ENCODE assay signal across 8 mouse cellular contexts in the genomic region with DNA sequence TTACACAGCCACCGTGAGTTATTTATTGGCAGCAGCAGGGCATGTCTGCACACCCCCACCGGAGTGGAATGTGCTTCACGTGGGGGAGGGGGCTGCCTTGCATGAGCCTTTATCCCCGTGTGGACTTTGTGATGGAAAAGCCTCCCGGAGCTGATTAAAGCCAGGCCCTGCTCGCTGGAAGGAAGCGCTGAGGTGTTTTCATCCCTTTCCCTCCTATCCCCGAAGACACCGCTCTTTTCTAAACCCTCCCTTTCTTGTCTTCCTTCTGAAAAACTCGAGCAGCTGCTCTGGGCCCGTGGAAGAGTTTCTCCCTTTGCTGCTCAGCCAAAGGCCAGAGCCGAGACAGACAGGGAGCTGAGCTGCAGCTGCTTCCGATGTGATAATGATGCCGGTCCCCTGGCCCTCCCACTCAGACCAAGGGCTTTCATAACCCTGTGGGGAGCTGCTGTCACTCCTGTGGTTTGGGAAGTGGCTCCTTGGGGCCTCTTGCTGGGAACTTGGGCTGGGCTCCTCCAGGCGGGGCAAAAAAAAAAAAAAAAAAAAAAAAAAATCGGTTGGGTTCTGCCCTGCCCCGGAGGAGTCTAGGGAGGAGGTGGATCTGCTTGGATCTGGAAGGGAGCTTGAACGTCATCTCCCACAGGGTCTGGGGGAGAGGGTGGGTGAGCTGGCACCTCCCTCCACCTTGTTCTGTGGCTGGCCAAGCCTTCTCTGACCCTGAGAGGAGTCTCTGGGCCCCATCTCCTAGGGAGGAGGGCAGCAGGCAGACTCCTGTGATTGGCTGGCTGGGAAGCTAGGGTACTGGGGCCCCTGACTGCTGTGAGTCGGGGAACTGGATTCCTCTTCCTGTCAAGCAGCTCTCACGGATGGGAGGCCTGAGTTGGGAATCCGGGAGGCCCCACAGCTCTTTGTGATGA. TPM values are rescaled to one million over a fixed set of nuclear protein-coding genes. Genes with fewer than 3 reads are reported as not detected.
DNase-seq lines count a peak whose midpoint lies in the region; ATAC-seq and TF ChIP-seq lines count a peak whose summit lies in the region.

No protein-coding gene starts in this region.

- ATAC-seq in liver, embryonic 16.5 days (ENCODE audit: low read depth): peak; percentile 72
- peak; percentile 39 for ATAC-seq in neural tube, embryonic 11.5 days (ENCODE audit: insufficient read depth, low FRiP score, low TSS enrichment)

- H3K27me3 ChIP-seq in MEL (ENCODE audit: control insufficient read depth in 1 of 2, insufficient read depth in 2 of 2, low read length in 2 of 2): no peaks in the 10 kb centered on the region
- H3K27me3 ChIP-seq in liver, embryonic 16.5 days (ENCODE audit: control insufficient read depth, insufficient read depth, low read depth, low read length): no peaks in the 10 kb centered on the region
- no peaks in the 10 kb centered on the region for H3K27me3 ChIP-seq in neural tube, embryonic 11.5 days (ENCODE audit: control insufficient read depth, insufficient read depth, low read length)

- peaks cover 0 to 63% of the 10 kb centered on the region in 2 experiments; a peak in 2 of 4 replicates for H3K36me3 ChIP-seq in MEL (ENCODE audit: control insufficient read depth in 1 of 2, insufficient read depth in 2 of 2, low read length in 2 of 2)
- peaks cover 37% of the 10 kb centered on the region for H3K36me3 ChIP-seq in liver, embryonic 16.5 days (ENCODE audit: control insufficient read depth, insufficient read depth)
- H3K36me3 ChIP-seq in neural tube, embryonic 11.5 days (ENCODE audit: control insufficient read depth, insufficient read depth, low read length): 0 out of 2 replicates have a peak, but pooled peaks cover 2% of the 10 kb centered on the region

- H3K27ac ChIP-seq in MEL (ENCODE audit: control insufficient read depth, low read depth, low read length): peak overlapping the region; percentile 98
- H3K27ac ChIP-seq in gastrocnemius, adult 2 months: peak overlapping the region; percentile 88
- peak overlapping the region; percentile 95 for H3K27ac ChIP-seq in liver, embryonic 16.5 days (ENCODE audit: low read length)
- peak overlapping the region; percentile 88 for H3K27ac ChIP-seq in neural tube, embryonic 11.5 days (ENCODE audit: low read depth, low read length)

- TF ChIP-seq EP300 in MEL (IDR thresholded peaks at IDR 0.05; ENCODE audit: low read depth in 1 of 2, low read length in 2 of 2): peak; percentile 71 to 87

- intact Hi-C loops in gastrocnemius, adult 2 months (cut with DNase I): no loop called here

- H3K4me3 ChIP-seq in MEL (ENCODE audit: control insufficient read depth in 1 of 2, insufficient read depth in 1 of 2, low read depth in 2 of 2, low read length in 2 of 2): peak overlapping the region; percentile 86 to 96
- peak overlapping the region; percentile 88 for H3K4me3 ChIP-seq in gastrocnemius, adult 2 months
- peak overlapping the region; percentile 69 for H3K4me3 ChIP-seq in liver, embryonic 16.5 days (ENCODE audit: low read depth, low read length)
- peak overlapping the region; percentile 78 for H3K4me3 ChIP-seq in neural tube, embryonic 11.5 days (ENCODE audit: low read depth, low read length)

- H3K4me1 ChIP-seq in MEL (ENCODE audit: control insufficient read depth in 1 of 2, insufficient read depth in 2 of 2, low read length in 2 of 2): peaks cover 24 to 73% of the 10 kb centered on the region in 2 experiments
- H3K4me1 ChIP-seq in liver, embryonic 16.5 days (ENCODE audit: control insufficient read depth, low read depth, low read length): peaks cover 72% of the 10 kb centered on the region
- peaks cover 25% of the 10 kb centered on the region for H3K4me1 ChIP-seq in neural tube, embryonic 11.5 days (ENCODE audit: control insufficient read depth, insufficient read depth, low read length)

- peaks cover 28% of the 10 kb centered on the region for H3K79me2 ChIP-seq in MEL (ENCODE audit: control insufficient read depth, insufficient read depth, low read length, poor library complexity)

- TF ChIP-seq POLR2A in MEL (IDR thresholded peaks at IDR 0.05; ENCODE audit: control insufficient read depth in 1 of 2, insufficient read depth in 1 of 2, low read depth in 1 of 2, low read length in 2 of 2, poor library complexity in 1 of 2): peak; percentile 24 to 50; a peak in 1 of 4 replicates
- no peak for TF ChIP-seq POLR2A in brain, embryonic 14.5 days (IDR thresholded peaks at IDR 0.05; ENCODE audit: borderline replicate concordance, extremely low read depth, insufficient read depth, insufficient read length, poor library complexity, severe bottlenecking)

- TF ChIP-seq CTCF in MEL (IDR thresholded peaks at IDR 0.05 in 2 of 3, conservative IDR thresholded peaks at IDR 0.05 in 1 of 3; ENCODE audit: control insufficient read depth in 1 of 3, insufficient read depth in 1 of 3, low read depth in 2 of 3, low read length in 3 of 3, poor library complexity in 1 of 3, severe bottlenecking in 1 of 3): no peak
- TF ChIP-seq CTCF in brain, embryonic 14.5 days (IDR thresholded peaks at IDR 0.05; ENCODE audit: borderline replicate concordance, extremely low read depth, insufficient read depth, insufficient read length): no peak
- TF ChIP-seq CTCF in gastrocnemius, adult 2 months (IDR thresholded peaks at IDR 0.05): no peak

- peak; percentile 94 for DNase-seq in MEL (ENCODE audit: low read depth, low spot score)
- peak; percentile 83 for DNase-seq in brain, embryonic 14.5 days (ENCODE audit: low read depth)
- peak; percentile 60 for DNase-seq in gastrocnemius, adult 2 months
- DNase-seq in induced T-regulatory cell, adult 2 months (ENCODE audit: low read depth): peak; percentile 64
- peak; percentile 80 for DNase-seq in neural tube, embryonic 11.5 days (ENCODE audit: low spot score)
- DNase-seq in thymus, postnatal 4 days: peak; percentile 75
- no peak for DNase-seq in layer of hippocampus, postnatal 14 days (ENCODE audit: low spot score in 2 of 2)

- 3% methylated on average over 21 of the region's 21 CpGs for WGBS in liver, embryonic 16.5 days (ENCODE audit: insufficient replicate concordance)
- WGBS in neural tube, embryonic 11.5 days: 1% methylated on average over 20 of the region's 21 CpGs

- H3K9me3 ChIP-seq in MEL (replicated peaks; ENCODE audit: insufficient read depth, low read length): no peaks in the 10 kb centered on the region
- no peaks in the 10 kb centered on the region for H3K9me3 ChIP-seq in liver, embryonic 16.5 days (replicated peaks; ENCODE audit: control insufficient read depth, low read length)
- no peaks in the 10 kb centered on the region for H3K9me3 ChIP-seq in neural tube, embryonic 11.5 days (ENCODE audit: control insufficient read depth, low read length)

- H3K4me2 ChIP-seq in liver, embryonic 16.5 days (ENCODE audit: low read depth, low read length): peak overlapping the region; percentile 72
- peak overlapping the region; percentile 90 for H3K4me2 ChIP-seq in neural tube, embryonic 11.5 days (ENCODE audit: low read depth)

- H3K9ac ChIP-seq in MEL (ENCODE audit: control insufficient read depth, low read depth, low read length, poor library complexity, severe bottlenecking): peak overlapping the region; percentile 92
- H3K9ac ChIP-seq in liver, embryonic 16.5 days (ENCODE audit: low read depth, low read length): peak overlapping the region; percentile 78
- peak overlapping the region; percentile 61 for H3K9ac ChIP-seq in neural tube, embryonic 11.5 days (ENCODE audit: low read length)

- TF ChIP-seq RAD21 in MEL (IDR thresholded peaks at IDR 0.05; ENCODE audit: low read depth, low read length): no peak

TF ChIP-seq in MEL, 35 proteins besides CTCF, POLR2A, EP300 and RAD21 (continues in another document):
- TF ChIP-seq HCFC1 (IDR thresholded peaks at IDR 0.05; ENCODE audit: low read depth, low read length): peak; percentile 37; the same call in 1 of the 2 replicates

RNA-seq across cellular contexts. Expression of gene Bysl, which starts 15.8 kb away (rescaled TPM):
- total RNA-seq in MEL (2012; rRNA removed): 60.2 and 69.3 TPM in 2 replicates
- 10 to 100 TPM in 1 of 2 experiments, not detected in 1; 85.4 TPM for polyA plus RNA-seq in MEL (2012; ENCODE audit: insufficient read depth in 1 of 2, insufficient read length in 2 of 2, low read depth in 1 of 2, low replicate concordance in 2 of 2, missing spikeins in 1 of 2)
- polyA plus RNA-seq in brain, embryonic 14.5 days (2012; rRNA removed): 27.1 and 31.1 TPM in 2 replicates
- total RNA-seq in gastrocnemius, adult 2 months (2021): 10 to 100 TPM; 14.2 to 16.0 TPM
- polyA plus RNA-seq in liver, embryonic 16.5 days (2015; fragmentation: Nextera tagmentation; extraction: Ambion mirVana): 12.5 and 12.7 TPM in 2 replicates
- polyA plus RNA-seq in neural tube, embryonic 11.5 days (2014; fragmentation: Nextera tagmentation; extraction: Ambion mirVana): 36.9 and 37.9 TPM in 2 replicates
- total RNA-seq in layer of hippocampus, postnatal 14 days (2021): 10 to 100 TPM; 17.7 to 21.0 TPM

RNA-seq across cellular contexts. Expression of gene Med20, which starts 15.9 kb away (rescaled TPM):
- 45.9 and 62.6 TPM in 2 replicates for total RNA-seq in MEL (2012; rRNA removed)
- 10 to 100 TPM in 1 of 2 experiments, not detected in 1; 45.7 TPM for polyA plus RNA-seq in MEL (2012; ENCODE audit: insufficient read depth in 1 of 2, insufficient read length in 2 of 2, low read depth in 1 of 2, low replicate concordance in 2 of 2, missing spikeins in 1 of 2)
- polyA plus RNA-seq in brain, embryonic 14.5 days (2012; rRNA removed): 43.1 and 59.0 TPM in 2 replicates
- 10 to 100 TPM; 17.9 to 18.3 TPM for total RNA-seq in gastrocnemius, adult 2 months (2021)
- polyA plus RNA-seq in liver, embryonic 16.5 days (2015; fragmentation: Nextera tagmentation; extraction: Ambion mirVana): 22.3 and 22.4 TPM in 2 replicates
- 43.3 and 47.5 TPM in 2 replicates for polyA plus RNA-seq in neural tube, embryonic 11.5 days (2014; fragmentation: Nextera tagmentation; extraction: Ambion mirVana)
- total RNA-seq in layer of hippocampus, postnatal 14 days (2021): 10 to 100 TPM; 26.3 to 32.3 TPM

RNA-seq across cellular contexts. Expression of gene Gm20517, which starts 15.9 kb away (rescaled TPM):
- total RNA-seq in MEL (2012; rRNA removed): 1.1 and 2.9 TPM in 2 replicates
- polyA plus RNA-seq in MEL (2012; ENCODE audit: insufficient read depth in 1 of 2, insufficient read length in 2 of 2, low read depth in 1 of 2, low replicate concordance in 2 of 2, missing spikeins in 1 of 2): 1 to 10 TPM in 1 of 2 experiments, not detected in 1; 1.9 TPM
- polyA plus RNA-seq in brain, embryonic 14.5 days (2012; rRNA removed): 1.7 and 2.6 TPM in 2 replicates
- total RNA-seq in gastrocnemius, adult 2 months (2021): 1 to 10 TPM in 1 of 2 experiments, under 1 TPM in 1; 0.82 to 2.4 TPM
- polyA plus RNA-seq in liver, embryonic 16.5 days (2015; fragmentation: Nextera tagmentation; extraction: Ambion mirVana): 0.97 and 1.1 TPM in 2 replicates
- polyA plus RNA-seq in neural tube, embryonic 11.5 days (2014; fragmentation: Nextera tagmentation; extraction: Ambion mirVana): 0.70 and 0.91 TPM in 2 replicates
- 1 to 10 TPM; 6.1 to 6.6 TPM for total RNA-seq in layer of hippocampus, postnatal 14 days (2021)

RNA-seq across cellular contexts. Expression of gene Usp49, which starts 35.0 kb away (rescaled TPM):
- total RNA-seq in MEL (2012; rRNA removed): 5.2 and 5.5 TPM in 2 replicates
- polyA plus RNA-seq in MEL (2012; ENCODE audit: insufficient read depth in 1 of 2, insufficient read length in 2 of 2, low read depth in 1 of 2, low replicate concordance in 2 of 2, missing spikeins in 1 of 2): 10 to 100 TPM in 1 of 2 experiments, not detected in 1; 16.1 TPM
- 32.8 and 36.9 TPM in 2 replicates for polyA plus RNA-seq in brain, embryonic 14.5 days (2012; rRNA removed)
- 1 to 10 TPM; 3.1 to 4.5 TPM for total RNA-seq in gastrocnemius, adult 2 months (2021)
- polyA plus RNA-seq in liver, embryonic 16.5 days (2015; fragmentation: Nextera tagmentation; extraction: Ambion mirVana): 2.9 and 3.6 TPM in 2 replicates
- polyA plus RNA-seq in neural tube, embryonic 11.5 days (2014; fragmentation: Nextera tagmentation; extraction: Ambion mirVana): 7.9 and 8.9 TPM in 2 replicates
- 10 to 100 TPM; 12.2 to 13.1 TPM for total RNA-seq in layer of hippocampus, postnatal 14 days (2021)

Comparison
In these comparisons a context has a peak if more than half of its experiments do, and no peak if none do; other contexts are left out.
1. DNase-seq: peak in MEL (single experiment), brain, embryonic 14.5 days (single experiment), gastrocnemius, adult 2 months (single experiment), induced T-regulatory cell, adult 2 months (single experiment), neural tube, embryonic 11.5 days (single experiment) and thymus, postnatal 4 days (single experiment); none in layer of hippocampus, postnatal 14 days (0 of 2).
2. Peak in every context shown above with its lines, with median percentiles within 50 percentile points of each other: H3K27ac ChIP-seq, H3K4me3 ChIP-seq and H3K9ac ChIP-seq.